Mouse (Mus musculus) cerebellum, postnatal 4 days (tissue): ENCODE measurements at regions not wholly inside any gene's neighbourhood (a gene's known extent, or its start where the extent isn't known, plus 50 kb on each side); places are given as distances from the start of the nearest gene placed in this dataset.

ENCODE experiments used
- DNase-seq, 2 experiments: peaks; one replicate each; pipeline ENCODE4 v3.0.0; 2022; ENCODE audit warnings: low spot score in 2 of 2, mixed read lengths in 1 of 2

DNA sequence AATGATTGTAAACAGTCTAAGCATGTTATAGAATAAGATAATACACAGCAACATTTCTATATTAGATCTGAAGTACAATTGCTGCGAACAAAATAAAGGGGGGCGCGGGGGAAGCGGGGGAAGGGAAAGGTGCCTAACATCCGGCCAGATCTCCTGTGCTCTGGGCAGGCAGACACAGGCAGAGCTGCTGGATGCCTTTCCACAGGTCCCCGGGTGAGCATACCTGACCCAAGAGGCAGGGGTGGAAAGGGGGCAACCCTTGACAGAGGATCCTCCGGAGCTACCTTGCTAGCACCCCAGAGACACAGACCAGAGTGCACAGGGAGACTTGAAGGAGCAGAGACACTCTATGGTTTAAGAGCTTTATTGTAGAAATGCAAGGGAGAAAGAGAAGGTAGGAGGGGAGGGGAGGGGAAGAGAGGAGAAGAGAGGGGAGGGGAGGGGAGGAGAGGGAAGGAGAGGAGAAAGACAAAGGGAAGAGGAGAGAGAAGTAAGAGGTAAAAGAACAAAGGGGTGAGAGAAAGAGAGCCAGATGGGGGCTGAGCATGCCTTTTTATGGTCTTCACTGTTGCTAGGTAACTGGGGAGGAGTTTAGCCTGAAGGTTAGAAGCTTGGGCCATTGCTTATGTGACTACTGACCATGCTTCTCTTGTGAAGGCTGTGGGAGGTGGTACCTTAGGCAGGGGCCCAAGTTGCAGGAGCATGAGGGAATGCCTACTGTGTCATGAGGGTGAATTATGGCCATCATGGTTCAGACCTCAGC lies 308.2 kb upstream of the Negr1 start:
- DNase-seq: no peak

DNA sequence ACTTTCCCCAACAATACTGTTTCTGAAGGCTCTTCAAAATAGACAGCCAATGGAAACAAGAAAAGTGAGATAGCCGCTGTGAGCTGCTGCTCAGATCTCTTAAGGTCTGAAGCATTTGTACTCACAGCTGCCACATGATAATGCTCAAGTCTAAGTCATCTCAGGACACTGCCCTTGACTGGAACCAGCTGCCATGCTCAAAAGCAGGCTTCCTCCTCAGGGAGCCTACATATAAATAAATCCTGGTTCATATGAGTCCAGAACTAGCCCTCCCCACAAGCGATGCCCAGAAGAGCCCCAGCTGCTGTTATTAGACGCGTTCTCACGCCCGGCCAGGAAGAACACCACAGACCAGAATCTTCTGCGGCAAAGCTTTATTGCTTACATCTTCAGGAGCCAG lies 304.9 kb upstream of the Negr1 start:
- no peak for DNase-seq

DNA sequence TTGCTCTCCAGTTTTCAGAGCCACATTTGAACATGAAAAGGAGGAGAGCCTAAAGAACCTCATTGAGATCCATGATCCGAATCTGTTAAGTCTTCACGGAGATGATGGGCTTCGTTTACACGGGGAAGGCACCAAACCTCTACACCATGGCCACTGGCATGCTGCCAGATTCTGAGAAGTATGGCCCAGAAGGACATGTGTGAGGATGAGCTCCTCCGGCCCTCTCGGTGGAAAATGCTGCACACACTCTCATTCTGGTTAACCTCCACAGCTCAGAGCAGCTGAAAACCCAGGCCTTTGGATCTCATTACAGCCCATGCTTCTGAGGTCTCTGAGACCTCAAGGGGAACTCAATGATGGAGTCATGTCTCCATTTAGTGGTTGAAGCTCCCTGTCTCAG lies 296.9 kb upstream of the Negr1 start:
- no peak for DNase-seq

DNA sequence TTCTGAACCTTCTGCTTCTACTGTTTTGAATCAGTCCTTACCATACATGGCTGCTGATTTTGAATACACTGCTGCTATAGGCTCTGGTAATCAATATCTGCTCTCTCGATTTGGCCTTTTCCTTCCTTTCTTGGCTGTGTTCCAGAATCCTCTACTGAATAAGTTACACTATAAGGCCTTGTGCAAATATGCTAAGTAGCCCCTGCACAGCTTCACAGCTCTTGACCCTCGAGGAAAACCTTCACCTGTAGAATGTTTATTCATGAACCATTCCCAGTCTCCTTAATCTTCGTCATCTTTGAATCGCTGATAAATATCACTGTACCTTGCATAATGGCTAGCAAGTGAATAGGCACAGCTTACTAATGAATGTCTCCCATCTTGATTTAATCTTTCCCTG lies 293.9 kb upstream of the Negr1 start:
- no peak for DNase-seq

DNA sequence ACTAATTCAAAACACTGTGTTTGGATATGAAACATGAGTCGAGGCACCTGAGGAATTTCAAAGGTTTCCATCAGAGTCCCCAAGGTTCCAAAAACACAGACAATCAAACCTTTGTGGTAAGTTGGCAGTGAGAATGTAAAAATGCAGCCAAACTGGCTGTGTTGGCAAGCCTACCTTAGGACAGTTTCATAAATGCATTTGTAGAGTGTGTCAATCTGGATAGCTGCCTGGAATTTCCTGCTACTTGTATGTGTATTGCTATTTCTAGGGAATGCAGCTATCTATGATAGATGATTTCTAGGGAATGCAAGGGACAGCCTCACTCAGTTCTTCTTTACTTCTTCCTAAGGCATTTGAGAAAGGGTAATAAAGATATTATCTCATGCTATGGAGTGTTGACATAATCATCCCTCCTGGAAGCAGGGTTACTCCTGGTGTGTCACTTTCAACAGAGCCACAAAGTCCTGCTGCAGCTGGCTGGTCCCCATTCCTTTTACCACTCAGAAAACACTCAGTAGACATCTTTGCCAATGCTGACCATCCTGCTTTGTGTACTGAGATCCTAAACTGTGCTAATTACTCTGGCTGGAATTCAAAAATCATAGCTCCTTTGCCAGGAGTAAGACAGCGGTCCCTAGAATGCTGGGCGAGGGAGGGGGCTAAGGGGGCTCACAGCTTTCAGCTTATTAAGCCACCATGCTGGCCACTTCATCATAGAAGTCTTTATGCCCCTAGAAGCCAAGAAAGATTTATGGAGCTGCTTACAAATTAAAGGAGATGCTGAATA lies 261.4 kb upstream of the Negr1 start:
- no peak for DNase-seq

DNA sequence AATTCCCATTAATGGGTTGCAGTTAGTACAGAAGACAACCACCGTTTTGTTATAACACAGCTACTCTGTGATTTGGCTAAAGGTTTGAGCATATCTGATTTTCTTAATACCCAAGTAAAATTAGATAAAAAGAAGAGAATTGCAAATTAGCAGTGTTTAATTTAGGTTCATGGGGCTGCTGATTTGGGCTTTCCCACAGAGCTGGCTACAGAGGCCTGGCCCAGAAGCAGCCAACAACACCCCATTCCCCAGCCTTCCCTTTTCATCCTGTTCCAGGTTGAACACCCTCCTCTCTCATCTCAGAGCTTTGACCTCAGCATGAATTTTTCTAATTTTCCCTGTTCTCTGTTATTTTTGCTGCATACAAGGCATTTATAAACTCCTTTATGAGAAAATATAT lies 260.3 kb upstream of the Negr1 start:
- DNase-seq: no peak

DNA sequence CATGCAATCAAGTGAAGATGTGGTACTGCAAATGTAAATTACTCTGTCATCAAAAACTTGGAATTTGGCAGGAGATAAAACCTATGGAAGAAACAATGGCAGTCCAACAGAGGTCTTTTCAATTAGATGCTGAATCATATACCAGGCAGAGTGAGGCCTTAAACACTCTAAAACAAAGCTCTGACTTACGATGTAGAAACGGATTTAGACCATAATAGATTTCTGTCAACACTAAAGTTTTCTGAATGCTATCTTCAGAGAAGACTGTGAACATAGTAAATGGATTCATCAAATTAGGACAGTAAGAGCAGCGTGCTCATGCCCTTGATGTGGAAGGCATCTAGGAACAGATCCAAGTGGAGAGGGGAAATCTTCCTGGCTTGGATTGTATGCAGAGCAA lies 259.8 kb upstream of the Negr1 start:
- no peak for DNase-seq

DNA sequence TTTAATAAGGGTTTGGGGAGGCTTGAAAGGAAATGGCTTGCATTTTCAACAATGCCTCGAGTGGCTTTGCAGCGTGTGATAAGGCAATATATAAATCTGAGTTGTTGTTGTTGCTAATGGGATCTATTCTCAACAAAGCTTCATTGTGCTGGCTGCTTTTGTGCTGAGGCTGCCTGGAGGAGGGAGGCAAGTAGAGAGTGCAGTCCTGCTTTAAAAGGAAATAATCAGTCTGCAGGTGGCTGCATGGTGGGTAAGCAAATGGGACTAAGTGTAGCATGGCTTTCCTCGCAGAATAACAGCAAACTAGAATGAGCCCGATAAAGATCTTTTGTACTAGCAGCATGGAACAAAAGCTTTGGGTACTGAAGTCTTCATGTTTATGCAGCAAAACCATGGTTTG lies 257.4 kb upstream of the Negr1 start:
- DNase-seq: no peak

DNA sequence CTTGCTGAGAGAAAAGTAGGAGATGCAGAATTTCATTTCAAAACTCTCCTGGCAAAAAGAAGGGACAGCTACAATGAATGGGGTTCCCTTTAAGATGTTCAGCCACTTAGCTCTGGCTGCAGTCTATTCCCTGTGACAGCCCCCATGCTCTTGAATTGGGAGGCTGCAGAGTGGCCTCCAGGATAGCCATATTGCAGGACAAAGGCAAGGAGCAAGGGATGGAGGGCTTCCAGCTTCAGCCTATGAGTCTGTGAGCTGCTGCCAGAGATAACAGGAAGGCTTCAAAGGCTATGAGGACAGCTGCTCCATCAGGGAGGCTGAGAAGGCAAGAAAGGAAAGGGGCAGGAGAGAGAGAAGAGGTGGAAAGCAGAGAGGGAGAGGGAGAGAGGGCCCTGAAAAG lies 256.5 kb upstream of the Negr1 start:
- no peak for DNase-seq

DNA sequence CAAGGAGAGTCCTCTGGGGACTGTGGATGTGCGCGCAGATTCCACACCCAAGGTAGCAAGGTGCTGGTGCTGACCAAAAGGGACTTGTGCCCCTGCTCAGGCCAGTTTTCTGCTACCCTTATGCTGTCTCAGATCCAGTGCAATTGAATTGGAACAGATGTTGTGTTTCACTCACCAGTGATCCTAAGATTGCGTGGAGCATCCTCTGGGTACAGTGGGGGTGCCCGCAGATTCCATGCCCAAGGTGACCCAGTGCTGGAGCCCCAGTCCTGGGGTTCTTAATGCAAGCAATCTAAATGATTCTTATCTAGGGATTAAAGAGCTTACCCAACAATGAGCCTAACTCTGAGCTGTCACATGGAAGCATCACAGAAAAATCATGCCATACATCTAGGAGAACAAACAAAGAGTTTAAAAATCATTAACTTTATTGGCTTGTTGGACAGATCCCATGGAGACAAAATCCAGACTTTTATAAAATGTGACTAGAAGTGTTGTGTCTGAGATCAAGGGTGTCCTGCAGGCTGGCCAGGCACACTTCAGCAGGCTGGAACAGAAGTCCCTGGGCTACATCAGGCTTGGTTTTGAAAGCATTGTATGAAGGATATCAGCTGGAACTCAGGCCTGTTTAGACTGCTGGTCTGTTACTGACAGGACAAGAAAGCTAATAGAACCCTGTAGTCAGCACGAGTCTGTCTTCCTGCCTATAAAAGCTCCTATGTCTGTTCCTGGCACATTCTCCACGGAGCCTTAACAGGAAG lies 226.4 kb upstream of the Negr1 start:
- no peak for DNase-seq

DNA sequence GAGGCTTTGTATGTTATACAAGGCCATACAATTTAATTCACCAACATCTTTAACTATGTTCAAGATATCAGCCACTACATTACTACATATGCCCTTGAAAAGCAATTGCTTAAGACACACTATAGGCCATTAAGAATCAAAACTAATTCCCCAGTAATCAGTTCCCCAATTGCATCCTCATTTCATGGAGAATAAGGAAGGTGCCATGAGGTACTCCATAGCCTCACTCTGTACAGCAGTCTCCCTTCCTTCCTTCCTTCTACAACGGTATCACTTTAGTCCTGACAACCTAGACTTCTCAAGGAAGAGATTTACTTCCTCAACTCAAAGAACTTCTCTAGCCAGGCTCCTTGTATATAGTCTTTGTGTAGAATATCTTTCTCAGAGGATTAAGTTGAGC lies 220.1 kb upstream of the Negr1 start:
- no peak for DNase-seq

DNA sequence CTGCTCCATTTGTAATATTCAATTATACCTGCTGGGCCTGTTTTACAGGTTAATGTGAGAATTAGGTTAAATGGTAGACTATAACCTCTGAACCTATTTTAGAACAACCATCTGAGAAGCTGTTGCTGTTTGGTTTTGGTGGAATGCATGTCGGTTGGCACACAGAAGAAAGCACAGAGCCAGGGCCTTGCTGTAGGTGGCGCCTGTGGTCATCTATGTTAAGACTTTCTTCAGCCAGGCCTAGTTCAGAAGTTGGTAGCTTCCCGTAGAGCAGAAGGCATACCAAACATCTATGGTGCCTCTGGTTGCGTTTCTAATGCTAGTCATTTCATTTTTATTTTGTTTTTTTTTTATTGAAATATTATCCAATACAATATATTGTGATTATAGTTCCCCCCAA lies 209.9 kb upstream of the Negr1 start:
- DNase-seq: peak in 1 of 2 experiments; percentile 3

DNA sequence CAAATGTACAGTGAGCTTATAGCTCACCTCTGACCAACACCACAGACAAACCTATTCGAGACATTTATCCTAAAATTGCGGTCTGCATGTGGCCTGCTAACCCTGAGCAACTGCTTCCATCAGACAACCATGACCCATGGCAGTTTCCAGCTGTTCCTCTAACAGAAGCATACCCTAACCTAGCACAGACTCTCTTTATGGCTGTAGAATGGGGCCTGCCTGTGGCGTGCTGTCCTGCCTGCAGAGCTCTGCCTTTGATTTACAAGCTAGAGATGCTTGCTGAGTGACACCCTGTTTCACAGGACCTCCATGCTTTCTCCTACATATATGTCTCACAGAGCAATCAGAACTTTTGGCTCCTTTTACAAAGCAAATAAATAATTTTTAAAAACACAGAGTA lies 208.2 kb upstream of the Negr1 start:
- DNase-seq: no peak

DNA sequence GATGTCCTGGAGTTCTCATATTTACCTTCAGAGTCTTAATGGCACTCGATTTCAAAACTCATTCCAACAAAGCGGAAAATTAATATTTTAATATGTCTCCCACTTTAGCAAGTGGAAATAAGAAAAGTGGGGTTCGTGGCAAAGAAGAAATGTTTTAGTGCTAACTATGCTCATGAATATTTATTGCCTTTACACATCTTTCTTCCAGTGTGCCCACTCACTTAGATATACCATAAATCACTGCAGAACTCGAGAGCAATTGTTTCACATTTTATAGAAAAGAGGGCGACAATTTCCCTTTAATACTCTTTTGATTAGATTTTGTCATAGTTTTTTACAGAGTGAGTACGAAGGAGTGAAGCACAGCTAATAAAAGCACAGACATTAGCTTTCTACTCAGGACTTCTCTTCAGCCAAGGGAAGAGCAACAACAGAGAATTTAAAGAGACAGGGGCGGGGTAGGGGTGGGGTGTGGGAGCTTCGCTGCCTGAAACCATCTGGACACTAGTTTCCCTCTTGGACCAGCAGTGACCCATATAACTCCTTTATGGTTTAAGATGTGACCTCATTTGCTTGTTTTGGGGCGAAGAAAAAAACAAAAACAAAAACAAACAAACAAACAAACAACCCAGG lies 207.6 kb upstream of the Negr1 start:
- DNase-seq: no peak

DNA sequence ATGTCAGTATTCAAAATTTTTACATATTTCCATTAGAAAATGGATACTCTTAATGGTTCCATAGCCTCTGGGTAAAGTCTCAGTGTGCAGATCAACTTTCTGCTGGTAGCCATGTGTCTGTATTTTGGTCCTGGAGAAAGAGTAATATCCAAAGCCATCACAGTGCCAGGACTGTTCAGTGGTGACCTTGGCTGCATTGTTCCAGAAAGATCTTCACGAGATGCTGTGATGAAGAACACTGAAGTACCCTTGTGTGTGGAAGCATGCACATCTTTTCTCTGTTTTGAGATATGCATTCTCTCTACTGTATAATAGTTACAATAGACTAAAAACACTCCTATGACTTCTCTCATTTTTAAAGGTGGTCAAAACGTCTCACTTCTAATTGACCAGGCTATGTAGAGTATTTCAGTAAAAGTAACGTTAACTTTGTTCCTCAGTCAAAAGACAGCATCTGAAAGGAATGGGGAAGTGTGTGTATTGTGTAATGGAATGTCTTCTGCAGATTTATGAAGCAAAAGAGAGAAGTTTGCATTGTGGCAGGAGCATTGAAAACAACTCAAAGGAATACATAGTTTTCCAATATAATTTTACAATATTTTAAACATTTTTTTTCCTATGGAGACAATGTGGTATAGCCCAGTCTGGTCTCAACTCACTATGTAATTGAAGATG lies 192.8 kb upstream of the Negr1 start:
- DNase-seq: no peak

DNA sequence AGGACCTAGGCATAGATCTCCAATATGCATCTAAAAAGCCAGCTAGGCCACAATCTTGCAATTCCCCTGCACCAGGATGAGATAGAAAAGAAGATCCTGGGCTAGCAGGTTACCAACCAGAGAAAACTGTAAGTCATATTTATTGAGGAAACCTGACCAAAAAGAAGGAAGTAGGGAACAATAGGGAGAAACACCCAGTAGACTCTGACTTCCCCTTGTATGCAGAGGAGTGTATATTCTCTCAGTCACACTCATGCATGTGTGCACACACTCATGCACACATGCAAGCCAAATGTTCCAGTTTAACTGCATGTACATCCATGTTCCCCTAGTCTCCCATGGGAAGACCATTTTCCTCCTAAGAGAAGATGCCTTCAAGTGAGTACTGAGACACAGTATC lies 184.9 kb upstream of the Negr1 start:
- no peak for DNase-seq

DNA sequence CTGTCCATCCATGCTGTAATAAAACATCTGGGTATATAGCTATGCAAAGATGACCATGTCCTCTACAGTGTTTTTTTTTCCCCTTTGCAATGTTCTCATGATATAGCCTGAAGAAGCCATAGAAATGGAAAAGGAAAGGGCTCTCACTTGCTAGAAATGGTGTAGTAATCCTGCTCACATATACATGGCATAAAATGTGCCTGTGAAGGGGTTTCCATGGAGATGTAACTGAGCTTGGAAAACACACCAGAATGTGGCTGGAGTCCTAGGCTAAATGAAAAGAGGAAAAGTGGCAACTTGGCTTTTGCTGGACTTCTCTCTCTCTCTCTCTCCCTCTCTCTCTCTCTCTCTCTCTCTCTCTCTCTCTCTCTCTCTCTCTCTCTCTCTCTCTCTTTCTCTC lies 178.7 kb upstream of the Negr1 start:
- no peak for DNase-seq

DNA sequence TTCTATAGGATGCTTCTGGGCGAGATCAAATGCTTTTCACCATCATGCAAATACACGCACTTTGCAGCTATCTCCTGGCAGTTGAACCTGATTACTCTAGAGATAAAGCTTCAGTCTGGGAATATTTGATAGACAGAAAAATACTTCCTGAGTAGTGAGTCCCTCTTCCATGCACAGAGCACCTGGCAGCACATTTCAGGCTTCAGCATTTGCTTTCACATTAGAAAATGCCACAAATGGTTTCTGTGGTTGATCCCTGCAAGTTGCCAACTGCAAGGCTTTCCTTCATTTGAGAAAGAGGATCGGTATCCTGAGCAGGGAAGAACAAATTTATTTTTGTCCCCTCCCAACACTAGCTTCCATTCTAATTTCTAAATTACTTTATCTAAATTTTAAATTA lies 155.5 kb upstream of the Negr1 start:
- no peak for DNase-seq

DNA sequence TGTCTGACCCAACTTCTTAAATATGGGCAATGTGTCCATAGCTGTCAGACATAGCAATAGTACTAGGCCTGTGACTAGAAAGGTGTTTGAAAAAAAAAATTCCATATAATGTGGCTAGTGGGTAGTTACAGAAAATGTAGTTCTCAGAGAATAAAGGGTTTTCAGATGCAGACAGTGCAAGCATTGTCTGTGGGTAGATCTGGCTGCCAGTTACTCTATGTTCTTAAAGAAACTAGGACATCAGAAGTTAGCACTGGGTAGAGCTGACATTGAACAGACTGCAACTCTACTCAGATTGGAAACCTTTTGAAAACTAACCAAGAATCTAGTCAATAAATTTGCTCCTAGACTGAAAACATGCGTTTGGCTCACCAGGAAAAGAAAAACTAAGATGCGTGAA lies 154.5 kb upstream of the Negr1 start:
- no peak for DNase-seq

DNA sequence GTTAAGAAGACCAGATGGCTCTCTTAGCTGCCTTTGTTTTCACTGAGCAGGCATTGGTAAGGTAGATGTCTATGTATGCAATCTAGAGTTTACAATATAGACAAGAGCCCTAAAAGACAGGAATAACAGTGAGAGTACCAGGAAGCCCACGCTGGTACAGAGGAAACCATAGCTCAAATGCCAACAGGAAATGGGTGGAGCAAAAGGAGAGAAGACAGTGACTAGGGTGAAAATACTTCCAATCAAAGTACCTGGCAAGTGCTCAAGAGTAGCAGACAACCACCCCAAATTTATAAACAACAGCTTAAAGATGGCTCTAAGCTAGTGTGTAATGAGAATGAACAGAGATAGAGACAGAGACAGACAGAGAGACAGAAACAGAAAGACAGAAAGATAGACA lies 151.5 kb upstream of the Negr1 start:
- DNase-seq: no peak

DNA sequence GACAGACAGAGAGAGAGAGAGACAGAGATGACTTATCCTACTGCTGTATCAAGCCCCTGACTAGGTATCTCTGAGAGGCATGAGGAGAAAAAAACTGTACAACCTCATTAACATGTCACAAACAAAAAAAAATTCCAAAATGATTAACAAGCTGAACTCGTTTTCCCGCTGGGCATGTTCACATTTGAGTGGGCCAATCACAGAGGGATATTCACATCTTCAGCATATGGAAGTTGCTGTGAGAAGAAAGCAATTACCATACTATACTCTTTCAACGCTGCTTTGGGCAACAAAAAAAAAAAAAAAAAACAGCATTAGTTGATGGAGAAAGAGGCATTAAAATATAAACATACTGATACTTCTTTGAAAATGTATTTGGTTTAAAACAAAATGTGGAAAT lies 148.8 kb upstream of the Negr1 start:
- DNase-seq: no peak
